Mouse (Mus musculus) kidney, adult 2 months (tissue): Measurements from ENCODE around the gene Tmem28.

Experiments used
- CTCF ChIP-seq: fragments of 200-500 bp; conservative IDR thresholded peaks from 2 replicates; pipeline ENCODE4 v1.5.1; 2011; ENCODE audit warnings: low read depth, mild to moderate bottlenecking, control low read depth, low read length, moderate library complexity, mixed read lengths; ENCODE audit not compliant: insufficient read depth, insufficient read length
- POLR2A ChIP-seq: fragments of 200-500 bp; IDR thresholded peaks from one replicate; pipeline ENCODE4 v1.6.1; 2011; ENCODE audit warnings: low read depth, low read length, control low read depth

GRCm38 (mm10) chrX:99842090-99842489, 21.3 kb downstream of the Tmem28 start:
- TF ChIP-seq CTCF (no peak), POLR2A (no peak)
